Mouse (Mus musculus) embryo, embryonic 10.5 days (tissue): ENCODE data around the gene A730071L15Rik.

Source experiments
- DNase-seq: peaks from one replicate; pipeline ENCODE4 v3.0.0-alpha.2; 2015; ENCODE audit warnings: low spot score

Gene A730071L15Rik

DNA sequence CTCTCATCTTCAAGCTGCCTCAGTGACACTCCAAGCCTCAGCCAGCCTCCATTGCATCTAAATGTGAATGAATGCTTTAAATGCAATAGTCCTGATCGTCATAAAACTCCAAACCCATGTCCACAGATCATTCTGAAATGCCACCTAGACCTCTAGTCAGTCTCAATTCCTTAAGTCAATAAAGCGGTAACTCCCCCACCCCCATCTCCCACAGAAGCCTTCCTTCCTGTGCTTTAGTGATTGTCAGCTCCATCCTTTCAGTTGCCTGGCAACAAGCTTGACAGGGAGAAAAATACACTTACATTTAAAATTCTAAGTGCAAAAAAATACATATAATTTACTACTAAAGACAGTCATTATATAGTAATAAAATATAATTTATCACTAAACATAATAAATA is 16.6 kb upstream of the A730071L15Rik start:
- DNase-seq = no peak

DNA sequence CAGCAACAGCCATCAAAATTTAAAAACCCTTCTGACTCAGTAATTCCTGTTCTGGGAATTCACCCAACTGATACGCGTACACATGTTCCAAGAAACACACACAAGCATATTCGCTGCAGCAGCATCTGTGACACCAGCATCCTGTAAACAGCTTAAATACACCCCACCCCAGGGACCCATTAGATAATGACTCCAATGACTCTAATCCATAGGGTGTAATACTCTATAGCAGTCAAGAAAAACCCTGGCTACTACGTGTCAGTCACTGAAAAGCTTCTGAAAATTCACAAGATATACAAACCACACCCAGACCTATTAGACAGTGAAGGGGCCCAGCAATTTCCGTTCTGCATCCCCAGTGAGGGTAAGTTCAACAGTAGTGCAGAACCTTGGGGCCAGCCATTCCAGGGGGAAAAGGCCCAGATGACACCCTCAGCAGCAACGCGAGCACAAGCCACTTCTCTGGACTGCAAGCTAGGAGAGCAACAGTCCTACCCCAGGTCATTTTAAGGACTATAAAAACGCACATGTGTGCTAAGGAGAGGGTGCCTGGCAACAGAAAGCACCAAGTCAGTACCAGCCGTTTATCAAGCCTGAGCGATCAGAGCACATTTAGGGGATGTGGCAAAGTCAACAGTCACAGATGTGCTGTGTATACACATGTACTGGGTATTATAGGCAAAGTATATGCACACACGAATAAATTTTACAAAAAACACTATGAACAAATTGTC is 15.5 kb upstream of the A730071L15Rik start:
- no peak for DNase-seq

DNA sequence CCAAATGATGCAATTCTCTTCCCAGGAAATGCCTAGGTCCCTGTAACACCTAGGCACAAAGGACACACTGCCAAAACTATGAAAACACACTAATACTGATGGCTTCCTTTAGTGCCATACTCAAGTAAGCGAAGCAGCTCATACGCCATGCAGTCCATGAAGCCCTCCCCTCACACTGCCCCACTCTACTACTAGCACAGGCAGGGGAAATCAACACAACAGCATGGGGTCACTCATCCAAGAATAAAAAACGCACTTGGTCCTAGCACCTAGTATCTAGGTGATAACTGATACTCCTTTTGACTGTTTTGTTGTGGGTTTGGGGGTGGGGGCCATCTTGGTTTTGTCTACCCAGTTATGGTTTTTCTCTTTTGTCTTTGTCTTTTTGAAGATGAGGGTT is 12.4 kb upstream of the A730071L15Rik start:
- DNase-seq = no peak

DNA sequence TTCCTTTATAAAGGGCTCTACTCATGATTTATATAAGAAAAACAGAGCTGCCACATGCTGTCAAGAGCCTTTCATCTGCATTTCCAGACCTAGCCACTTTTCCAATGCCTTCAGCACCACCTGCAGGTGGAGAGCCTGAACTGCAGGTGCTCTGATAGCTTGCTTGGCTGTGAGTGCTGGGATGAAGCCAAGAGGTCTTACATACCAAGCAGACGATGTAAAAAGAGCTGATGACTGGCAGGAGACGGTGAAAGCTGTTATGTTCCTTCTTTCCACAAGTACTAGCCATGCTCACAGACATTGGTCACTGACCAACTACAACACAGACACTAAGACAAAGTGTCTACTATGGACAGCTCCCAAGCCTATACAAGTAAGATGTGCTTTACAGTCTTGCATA is 12.0 kb upstream of the A730071L15Rik start:
- peak; percentile 90 for DNase-seq

DNA sequence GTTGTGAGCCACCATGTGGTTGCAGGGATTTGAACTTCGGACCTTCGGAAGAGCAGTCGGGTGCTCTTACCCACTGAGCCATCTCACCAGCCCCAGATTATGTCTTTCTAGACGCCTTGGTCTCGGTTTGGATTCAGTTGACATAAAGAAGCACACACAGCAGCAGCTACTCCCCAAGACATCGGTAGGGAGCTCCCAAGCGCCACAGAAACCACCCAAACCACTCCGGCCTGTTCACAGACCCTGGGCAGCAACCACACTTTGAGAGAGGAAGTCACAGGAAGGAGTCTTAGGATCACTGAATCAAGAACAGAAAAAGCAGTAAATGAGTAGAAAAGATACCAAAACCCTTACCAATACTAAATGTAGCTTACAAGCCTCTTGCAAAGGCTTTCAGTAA is 3.0 kb upstream of the A730071L15Rik start:
- no peak for DNase-seq

DNA sequence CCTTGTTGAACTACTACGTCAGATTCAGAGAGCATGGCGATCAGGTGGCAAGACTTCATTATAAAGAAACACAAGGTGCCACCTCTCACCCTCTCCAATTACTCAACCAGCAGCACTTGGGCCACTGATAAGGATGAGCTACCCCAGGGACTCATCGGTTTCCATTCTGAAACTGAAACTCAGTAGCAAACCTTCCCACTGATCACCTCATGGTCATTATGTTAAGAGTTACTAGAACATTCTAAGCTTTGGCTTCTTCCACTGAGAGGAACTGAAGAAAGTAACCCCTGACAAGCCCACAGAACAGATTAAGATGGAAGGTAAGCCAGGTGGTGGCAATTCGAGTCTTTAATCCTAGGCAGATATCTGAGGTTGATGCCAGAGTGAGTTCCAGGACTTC is 1.4 kb upstream of the A730071L15Rik start:
- DNase-seq = no peak

DNA sequence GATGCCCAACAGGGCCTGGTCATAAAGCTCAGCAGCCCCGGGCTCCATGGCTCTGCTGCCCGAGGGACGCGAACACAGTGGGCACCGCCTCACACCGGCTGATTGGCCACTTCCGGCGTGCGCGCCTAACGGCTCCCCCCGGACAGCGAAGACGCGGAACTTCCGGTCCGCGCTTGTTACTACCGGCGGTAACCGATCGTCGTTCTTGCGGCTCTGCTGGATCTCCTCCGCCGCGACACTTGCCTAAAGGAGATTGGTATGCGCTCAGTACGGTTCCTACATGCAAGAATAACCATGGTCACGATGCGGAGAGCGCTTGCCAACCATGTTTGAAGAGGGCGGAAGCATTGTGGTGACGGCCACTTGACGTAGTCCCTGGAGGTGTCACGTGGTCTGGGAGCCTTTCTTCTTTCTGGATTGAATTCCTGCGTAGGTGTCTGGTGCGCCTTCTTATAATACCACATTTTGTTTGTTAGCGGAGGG is 299 bp downstream of the A730071L15Rik start, which contains the start of gene Nudcd3:
Nudcd3 (minus strand) TSS at position 329 of the 483 bp plus-strand sequence.
- peak; percentile 91 for DNase-seq

DNA sequence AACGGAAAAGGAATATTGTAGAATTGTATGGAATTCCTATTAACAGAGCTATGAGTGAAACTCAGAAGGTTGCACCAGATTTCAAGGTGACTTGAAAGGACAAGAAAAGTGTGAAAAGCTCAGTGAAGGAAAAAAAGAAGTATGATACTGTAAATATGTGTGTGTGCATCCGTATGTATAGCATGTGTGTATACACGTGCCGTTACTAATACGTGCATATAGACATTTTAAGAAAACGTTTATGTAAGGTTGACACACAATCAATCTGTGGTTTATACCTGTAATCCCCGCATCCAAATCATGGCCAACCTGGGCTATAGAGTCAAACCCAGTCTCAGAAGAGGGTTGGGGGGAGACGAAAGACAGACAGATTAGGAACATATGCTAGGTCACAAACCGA is 741 bp downstream of the A730071L15Rik start:
- no peak for DNase-seq

DNA sequence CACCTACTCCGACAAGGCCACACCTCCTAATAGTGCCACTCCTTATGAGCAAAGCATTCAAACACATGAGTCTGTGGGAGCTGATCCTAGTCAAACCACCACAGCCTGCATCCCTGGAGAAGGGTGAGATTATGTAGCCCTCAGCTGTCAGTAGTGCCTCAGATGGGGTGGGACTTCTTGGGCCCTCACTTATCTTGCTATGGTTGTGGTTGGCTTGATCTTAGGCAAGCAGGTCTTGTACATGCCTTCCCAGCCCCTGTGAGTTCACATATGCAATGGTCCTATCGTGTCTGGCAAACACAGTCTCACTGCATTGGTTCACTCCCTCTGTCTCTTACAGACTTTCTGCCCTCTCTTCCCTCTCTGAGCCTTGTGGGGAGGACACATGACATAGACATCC is 7.3 kb downstream of the A730071L15Rik start:
- no peak for DNase-seq

DNA sequence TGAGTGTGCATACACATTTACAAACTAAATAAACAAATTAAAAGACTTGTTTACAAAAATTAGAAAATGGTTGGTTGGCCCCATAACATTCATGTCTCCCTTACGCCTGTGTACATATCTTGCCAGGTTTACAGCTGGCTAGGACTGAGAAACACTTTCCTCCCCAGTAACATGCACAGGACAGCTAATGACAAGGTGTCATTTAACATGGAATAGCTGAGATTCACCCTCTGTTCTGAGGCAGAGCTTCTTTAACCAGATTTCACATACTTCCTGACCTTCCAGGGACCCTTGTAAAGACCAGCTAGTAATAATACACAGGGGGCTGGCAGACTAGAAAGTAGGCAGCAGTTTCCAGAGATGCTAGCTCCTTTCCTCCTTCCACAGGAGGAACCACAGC is 8.3 kb downstream of the A730071L15Rik start:
- DNase-seq = no peak

DNA sequence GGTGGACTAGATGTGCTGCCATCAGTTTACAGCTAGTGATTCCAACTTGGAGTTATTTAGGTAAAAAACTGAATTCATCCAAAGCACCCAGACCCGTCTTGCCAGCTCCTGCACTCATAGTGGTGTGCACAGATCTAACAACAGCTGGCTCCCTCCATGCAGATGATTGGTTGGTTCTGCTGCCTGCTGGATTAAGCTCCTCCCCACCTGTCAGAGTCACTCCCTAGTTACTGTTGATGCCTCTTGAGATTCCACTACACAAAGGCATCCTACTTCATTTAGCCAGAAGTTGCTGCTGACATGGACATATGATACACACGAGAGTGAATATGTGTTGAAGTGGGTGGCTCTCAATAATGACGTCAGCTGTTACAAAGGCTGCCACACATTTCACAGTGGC is 17.0 kb downstream of the A730071L15Rik start:
- DNase-seq = no peak

DNA sequence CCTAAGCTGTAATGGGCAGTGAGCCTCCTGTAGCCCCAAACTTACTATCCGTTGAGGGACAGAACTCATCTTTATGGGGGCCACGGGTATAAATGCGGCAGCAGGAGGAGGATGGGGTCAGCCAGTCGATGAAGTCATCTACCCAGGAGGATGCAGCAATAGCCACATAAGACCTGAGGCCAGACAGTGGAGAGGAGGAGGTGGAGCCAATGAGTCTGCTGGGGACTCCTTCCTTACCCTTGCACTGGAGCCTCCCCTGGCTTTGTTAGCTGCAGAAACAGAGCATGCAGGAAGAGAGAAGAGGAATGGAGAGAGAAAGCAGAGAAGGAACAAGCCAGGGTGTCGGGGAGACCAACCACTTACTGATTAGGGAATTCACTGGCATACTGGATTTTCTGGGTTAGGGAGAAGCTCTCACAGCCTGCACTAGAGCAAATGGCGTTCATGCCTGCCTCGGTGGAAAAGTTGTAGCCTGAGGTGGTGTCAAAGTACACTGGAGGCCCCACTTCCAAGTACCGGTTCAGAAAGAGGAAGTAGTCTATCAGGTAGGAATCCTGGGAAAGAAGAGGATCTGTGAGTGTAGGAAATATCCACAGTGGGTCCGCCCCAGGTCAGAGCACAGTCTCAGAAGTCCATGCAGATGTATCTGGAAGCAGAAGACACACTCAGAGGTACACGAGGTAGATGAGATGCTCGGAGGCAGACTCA is 18.5 kb downstream of the A730071L15Rik start:
- DNase-seq = no peak

DNA sequence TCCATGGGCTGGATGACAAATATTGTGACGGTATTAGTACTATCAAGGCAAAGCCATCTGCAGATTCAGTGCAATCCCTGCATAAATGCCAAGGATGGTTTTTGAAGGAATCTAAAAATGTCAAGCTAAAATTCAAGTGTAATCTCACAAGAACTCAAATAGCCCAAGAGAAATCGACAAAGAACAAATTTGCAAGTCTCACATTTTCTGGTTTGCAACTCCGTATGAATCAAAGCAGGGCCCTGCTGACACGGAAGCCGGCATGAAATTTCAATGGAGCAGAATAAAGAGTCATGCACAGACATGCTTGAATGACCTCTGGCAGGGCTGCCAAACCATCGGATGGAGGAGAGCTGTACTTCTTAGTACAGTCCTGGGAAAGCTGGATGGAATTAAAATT is 20.1 kb downstream of the A730071L15Rik start:
- no peak for DNase-seq

DNA sequence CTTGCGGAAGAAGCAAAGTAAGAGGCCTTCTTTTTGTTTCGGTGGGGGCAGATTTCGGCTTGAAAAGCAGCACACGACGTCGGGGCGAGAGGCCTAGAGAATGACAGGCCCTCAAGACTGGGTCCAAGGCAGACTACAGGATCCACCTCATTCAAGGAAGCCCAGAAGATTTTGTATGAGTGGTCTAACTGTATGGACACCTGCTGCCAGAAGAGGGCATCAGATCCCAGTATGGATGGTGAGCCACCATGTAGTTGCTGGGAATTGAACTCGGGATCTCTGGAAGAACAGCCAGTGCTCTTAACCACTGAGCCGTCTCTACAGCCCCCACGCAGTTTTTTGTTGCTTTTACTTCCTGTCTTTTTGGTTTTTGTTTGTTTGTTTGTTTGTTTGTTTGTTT is 22.4 kb downstream of the A730071L15Rik start:
- DNase-seq = no peak

DNA sequence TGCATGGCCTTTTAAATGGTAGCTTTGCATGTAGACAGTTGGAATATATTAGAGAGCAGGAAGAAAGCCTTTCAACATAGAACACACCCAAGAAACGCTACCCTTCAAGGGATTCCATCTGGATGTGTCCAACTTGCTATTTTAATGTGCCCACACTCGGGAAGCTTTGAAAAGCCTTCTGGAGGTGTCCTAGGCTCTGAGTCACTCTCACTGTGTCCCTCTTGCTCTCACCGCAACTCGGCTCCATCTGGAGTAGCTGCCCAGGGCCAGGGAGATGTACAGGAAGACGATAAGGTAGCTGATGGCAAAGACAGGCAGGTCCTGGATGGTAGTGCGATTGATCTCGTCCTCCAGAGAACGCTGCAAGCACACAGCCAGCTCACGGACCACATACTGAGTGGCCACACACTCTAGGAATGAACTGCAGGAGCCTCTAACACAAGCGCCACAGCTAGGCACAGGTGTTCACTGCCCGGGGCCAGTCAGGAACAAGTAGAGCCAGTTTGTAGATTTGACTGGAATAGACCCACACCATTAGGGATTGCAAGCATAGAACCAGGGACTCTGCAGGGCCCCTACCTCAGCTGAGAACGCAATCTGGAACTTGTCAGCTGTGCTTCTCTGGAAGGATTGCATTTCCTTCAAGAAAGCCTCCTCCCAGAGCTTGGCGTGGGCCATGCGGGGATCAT is 24.9 kb downstream of the A730071L15Rik start:
- DNase-seq = no peak

DNA sequence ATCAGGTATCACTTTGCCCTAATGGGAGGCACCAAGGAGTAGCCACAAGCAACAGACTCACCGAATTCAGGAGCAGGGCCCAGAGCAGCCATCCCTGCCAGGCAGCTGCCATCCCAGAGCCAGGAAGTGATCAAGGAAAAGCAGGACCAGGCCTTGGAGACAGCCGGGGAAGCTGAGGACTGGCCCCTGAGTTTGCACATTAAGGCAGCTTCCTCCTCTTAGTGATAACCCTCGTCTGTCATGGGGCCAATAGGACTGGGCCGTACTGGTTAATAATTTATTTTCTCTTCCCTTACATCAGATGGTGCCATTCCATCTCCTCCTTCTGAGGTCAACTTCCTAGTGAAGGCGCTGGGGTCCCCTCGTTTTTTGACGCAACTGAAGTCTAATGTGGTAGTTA is 30.2 kb downstream of the A730071L15Rik start, which contains the start of gene Npc1l1:
Npc1l1 (minus strand) TSS at position 132 of the 400 bp plus-strand sequence.
- no peak for DNase-seq

DNA sequence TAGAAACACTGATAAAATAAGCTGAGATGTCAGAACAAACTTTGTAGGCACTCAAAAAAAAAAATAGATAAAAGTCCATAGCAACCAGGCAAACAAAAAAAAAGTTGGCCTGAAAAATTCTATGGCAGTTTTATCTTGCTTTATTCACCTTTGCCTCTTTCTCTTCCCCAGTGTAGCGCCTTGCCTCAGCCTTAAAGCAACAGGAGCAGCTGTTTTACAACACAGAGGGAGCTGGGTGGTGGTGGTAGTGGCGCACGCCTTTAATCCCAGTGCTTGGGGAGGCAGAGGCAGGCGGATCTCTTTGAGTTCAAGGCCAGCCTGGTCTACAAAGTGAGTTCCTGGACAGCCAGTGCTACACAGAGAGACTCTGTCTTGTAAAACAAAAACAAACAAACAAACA is 33.2 kb downstream of the A730071L15Rik start:
- no peak for DNase-seq

DNA sequence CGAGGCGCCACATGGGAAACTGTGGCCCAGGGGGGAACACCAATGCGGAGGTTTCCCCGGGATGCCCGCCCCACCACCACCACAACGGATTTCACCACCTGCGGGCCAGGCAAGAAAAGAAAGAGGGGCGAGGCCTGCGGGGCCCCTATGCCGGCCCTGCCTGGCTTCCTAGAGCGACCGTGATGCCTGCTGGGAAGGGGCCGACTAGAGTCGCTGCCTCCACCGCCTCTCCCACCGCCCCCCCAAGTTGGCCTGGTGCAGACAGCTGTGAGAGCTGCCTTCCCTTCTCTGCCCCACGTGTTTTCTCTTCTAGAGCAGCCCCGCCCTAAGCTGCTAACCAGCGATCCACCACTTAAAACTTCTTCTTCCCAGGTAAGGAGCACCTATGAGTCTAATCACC is 44.9 kb downstream of the A730071L15Rik start:
- DNase-seq = no peak
